Mouse (Mus musculus): ENCODE results near the gene Baz2a. TPM values are rescaled to one million over a fixed set of nuclear protein-coding genes. Genes with fewer than 3 reads are reported as not detected.
A peak's percentile ranks its signal among the peaks of the same experiment; 100 is the strongest.
"Not testable (repeated sequence)": the region's sequence is repeated elsewhere in the genome, so short reads cannot be mapped to it uniquely, and the experiment has no call there.

Gene Baz2a
- polyA plus RNA-seq, 1 experiment: 22.7 TPM

DNA sequence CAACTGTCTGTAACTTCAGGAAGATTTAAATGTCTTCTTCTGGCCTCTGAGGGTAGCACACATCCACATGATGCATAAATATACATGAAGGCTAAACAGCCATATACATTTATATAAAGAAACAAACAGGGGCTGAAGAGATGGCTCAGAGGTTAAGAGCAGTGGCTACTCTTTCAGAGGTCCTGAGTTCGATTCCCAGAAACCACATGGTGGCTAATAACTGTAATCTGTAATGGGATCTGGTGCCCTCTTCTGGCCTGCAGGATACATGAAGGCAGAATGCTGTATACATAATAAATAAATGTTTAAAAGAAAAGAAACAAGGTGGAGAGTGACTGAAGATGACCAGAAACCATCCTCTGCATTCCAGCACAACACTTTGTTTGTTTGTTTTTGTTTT, 10.9 kb upstream of the Baz2a start:
- no peak for DNase-seq (ENCODE audit: low read depth, low spot score)
- 57% methylated on average over 1 of the region's 1 CpGs for WGBS

DNA sequence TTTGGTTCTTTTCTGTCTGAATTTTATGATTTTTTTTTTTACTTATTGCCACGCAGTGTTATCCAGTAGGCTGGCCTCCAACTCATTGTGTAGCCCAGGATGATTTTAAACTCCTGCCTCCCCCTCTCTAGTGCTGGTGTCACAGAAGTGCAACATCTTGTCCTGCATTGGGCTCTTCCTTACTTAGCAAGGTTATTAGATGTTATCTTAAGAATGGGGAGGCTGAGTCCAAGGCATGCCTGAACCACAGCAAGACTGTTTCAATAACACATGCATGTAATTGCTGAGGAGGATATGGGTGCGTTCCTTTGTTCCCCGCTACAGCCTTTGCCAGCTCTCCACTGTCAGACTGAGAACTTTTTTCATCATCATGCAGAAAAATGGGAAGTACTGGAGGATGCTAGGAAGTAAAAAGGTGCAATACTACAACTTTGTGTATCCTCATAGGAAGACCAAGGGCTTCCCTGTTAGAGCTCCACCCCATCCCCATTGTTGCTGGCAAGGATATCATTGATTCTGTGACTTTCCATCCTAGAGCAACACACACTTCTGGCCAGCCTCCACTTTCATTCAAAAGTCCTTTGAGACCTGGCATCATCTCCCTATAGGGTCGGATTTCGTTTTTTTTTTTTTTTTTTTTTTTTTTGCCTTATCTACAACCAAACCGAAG, 9.4 kb upstream of the Baz2a start:
- WGBS: 29% methylated on average over 6 of the region's 6 CpGs
- no peak for DNase-seq (ENCODE audit: low read depth, low spot score)

DNA sequence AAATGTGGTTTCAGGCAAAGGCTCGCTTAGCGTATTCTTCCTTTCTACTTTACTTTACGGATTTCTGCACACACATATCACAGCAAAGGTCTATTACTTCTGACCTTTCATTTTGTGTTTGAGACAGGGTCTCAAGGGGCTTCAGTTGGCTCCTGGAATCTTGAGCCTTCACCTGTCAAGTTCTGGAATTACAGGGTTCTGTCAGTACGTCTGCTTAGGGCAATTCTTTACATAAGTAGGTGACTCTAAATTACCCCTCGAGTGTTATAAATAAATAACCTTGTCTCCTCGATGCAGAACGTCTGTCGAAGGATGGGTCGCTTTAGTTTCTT, 8.9 kb upstream of the Baz2a start:
- 4% methylated on average over 9 of the region's 9 CpGs for WGBS
- DNase-seq (ENCODE audit: low read depth, low spot score): no peak

DNA sequence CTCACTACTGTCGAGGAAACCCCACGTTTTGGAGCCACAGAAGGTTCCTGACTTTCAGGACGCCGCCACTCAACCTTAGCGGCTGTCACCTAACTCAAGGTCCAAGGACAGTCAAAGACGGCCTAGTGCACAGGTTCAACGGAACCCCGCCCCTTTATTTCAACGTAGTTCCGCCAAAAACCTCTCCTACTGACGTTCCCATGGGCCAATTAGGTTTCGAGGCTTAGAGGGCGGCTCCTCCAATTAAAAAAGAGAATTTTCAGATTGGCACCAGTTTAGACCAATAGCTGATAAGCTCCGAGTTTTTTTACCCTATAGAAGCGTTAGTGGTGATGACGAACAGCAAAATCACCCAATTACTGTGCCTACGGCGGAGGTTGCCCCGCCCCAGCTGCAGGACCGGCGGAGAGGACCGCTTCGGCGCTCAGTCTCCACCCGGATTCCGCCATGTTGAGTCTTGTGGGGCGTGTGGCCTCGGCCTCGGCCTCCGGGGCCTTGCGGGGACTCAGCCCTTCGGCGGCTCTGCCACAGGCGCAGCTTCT, 8.4 kb upstream of the Baz2a start, which contains the start of gene Atp5b:
TSS of gene Atp5b (plus strand) at position 394 of the 542 bp plus-strand sequence.
- under 1% methylated on average over 34 of the region's 34 CpGs for WGBS
- DNase-seq (ENCODE audit: low read depth, low spot score): peak; percentile 98

DNA sequence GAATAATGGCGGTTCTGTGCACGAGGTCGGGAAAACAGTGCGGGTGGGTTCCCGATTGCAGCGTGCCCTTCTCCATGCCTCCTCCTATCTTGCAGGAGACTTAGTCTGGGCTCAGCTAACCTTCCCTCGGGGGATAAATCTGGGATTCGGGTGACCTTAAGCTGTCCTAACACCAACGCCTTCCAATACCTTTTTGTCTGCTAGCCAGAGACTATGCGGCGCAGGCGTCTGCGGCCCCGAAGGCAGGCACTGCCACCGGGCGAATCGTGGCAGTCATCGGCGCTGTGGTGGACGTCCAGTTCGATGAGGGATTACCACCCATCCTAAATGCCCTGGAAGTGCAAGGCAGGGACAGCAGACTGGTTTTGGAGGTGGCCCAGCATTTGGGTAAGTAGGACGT, 7.7 kb upstream of the Baz2a start:
- DNase-seq (ENCODE audit: low read depth, low spot score): no peak
- 0% methylated on average over 22 of the region's 22 CpGs for WGBS

DNA sequence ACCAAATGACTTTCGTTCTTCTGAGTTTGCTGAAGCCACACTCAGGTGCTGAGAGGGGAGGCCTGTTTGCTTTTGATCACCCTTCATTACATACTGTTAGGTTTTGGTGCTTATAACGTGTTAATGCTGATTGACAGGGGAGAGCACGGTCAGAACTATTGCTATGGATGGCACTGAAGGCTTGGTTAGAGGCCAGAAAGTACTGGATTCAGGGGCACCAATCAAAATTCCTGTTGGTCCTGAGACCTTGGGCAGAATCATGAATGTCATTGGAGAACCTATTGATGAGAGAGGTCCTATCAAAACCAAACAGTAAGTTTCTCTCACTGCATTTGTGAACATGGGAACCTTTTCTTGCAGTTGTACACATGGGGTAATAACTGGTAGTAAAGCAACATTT, 7.2 kb upstream of the Baz2a start:
- DNase-seq (ENCODE audit: low read depth, low spot score): no peak
- 0% methylated on average over 3 of the region's 3 CpGs for WGBS

DNA sequence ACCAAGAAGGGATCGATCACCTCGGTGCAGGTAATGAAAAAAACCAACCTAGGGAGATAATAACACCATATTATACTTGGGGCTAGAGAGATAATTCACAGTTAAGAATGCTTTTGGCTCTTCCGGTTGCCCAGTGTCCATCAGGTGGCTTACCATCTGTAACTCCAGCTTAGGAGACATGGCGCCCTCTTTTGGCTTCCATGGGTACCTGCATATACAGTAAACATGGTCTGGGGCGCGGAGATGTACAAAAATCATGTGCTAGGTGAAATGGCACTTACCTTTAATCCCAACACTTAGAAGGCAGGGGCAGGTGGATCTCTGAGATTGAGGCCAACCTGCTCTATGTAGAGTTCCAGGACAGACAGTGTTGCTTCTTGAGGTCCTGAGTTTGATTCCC, 5.0 kb upstream of the Baz2a start:
- DNase-seq (ENCODE audit: low read depth, low spot score): no peak
- WGBS: 59% methylated on average over 6 of the region's 6 CpGs

DNA sequence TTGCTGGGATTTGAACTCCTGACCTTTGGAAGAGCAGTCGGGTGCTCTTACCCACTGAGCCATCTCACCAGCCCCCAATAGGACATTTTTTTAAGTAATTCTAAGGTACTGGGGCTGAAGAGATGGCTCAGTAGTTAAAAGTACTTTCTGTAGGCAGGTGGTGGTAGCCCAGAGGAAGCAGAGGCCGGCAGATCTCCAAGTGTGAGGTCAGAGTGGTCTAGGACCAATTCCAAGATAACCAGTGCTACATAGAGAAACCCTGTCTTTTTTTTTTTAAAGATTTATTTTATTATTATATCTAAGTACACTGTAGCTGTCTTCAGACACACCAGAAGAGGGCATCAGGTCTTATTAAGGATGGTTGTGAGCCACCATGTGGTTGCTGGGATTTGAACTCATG, 4.2 kb upstream of the Baz2a start:
- not testable (repeated sequence) for DNase-seq (ENCODE audit: low read depth, low spot score)
- 57% methylated on average over 2 of the region's 2 CpGs for WGBS

DNA sequence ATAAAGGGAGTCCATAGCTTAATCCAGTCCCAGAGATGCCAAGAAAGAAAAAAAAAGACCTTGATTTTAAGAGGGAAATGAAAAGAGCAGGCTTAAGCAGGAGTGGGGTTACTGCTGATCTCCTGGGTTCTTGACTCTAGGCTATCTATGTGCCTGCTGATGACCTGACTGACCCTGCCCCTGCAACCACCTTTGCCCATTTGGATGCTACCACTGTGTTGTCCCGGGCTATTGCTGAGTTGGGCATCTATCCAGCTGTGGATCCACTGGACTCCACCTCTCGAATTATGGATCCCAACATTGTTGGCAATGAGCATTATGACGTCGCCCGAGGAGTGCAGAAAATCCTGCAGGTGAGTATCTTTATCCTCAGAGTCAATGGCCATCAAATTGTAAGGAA, 3.2 kb upstream of the Baz2a start:
- DNase-seq (ENCODE audit: low read depth, low spot score): no peak
- WGBS: 53% methylated on average over 5 of the region's 5 CpGs

DNA sequence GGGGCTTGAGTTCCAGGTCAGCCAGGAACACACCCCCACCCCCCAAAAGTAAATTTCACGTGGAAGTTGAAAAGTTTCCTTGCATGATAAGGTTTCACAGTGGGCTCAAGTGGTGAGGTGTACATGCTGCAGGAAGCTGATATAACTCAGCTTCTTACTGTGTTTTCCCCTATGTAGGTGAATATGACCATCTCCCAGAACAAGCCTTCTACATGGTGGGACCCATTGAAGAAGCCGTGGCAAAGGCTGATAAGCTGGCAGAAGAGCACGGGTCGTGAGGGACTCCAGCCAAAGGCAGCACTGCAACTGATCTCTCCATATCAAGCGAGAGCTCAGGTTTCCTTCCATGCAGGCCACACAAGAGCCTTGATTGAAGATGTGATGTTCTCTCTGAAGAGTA, 1.5 kb upstream of the Baz2a start:
- no peak for DNase-seq (ENCODE audit: low read depth, low spot score)
- WGBS: 45% methylated on average over 5 of the region's 5 CpGs

DNA sequence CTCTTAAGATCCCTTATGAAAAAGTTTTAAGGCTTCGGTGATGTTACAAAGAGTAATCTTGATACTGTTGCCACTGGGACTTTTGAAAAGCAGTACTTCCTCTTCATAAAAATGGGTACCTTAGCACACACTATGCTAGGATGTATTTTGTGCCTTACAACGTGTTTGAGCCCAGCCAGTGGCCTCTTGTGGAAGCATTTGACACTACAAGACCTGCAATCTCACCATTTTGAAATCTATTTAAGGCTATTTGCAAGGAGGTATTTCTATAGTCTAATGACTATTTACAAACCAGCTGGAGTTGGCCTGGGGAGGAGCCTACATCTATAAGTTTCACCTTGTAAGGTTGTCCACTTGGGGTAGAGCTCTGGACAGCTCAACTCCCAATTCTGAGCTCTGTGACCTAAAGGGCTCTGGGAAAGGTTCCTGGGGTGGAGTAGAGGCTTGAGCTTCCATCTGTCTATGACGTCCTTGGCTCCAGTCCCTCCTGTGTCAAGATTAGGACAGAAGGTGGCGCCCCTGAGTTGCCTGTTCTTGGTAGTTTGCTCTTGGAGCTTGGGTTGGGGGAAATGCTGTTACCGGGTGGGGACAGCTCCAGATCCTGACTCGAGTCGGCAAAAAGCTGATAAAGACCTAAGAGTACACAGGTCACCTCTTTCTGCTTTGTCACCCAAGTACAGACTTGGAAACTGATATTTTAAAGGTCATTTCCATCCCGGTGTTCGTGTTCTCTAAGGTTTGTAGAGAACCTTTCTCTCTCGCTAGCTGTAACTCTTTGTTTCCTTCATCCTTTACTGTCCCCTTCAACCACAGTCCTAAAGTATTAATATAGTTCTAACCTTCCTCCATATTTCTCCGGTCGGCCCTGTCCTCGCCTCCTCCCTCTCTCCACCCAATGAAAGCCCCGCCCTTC, 470 bp upstream of the Baz2a start:
- 2% methylated on average over 14 of the region's 14 CpGs for WGBS
- DNase-seq (ENCODE audit: low read depth, low spot score): no peak

DNA sequence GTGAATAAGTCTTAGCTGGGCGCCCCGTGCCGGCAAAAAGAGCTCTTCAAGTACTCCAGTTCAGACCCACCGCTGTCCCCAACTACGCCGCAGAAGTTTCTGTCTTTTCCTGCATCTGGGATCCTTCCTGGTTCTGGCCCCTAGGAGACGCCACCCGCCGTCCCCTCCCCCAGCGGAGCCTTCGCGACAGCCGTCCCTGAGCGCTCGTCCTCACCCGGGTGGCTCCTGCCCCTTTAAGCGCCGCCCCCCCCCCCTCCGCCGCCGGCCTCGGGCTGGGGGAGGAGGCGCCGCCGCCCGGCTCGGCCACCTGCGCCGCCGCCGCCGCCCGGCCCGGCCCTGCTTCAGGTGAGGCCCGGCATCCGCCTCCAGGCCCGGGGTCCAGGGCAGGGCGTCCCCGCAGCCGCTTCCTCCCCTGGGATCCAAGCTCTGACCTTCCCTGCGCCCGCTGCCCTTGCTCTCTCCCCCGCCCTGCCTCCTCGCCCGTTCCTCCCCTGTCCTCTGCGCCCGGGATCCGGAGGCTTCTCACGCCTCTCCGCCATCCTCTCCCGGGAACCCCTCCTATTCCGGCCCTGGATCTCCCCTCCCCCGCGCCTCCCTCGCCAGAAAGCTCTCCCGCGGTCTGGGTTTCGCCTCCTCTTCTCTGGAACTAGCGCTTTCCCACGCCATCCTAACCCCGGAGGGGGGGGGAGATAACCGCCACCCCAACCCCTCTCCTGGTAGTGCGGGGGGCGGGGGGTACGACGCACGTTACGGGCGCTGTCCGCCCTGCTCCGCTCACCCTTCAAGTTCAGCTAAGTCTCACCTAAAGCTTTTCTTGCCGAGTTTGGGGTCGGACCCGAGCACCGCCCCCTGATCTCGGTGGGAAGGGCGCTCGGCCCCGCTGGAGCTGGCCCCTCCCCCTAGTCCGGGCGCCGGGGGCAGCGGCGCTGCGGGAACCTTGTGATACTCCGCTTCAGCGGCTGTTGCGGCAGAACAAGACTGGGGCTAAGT, 1.4 kb downstream of the Baz2a start:
- 1% methylated on average over 79 of the region's 88 CpGs for WGBS
- DNase-seq (ENCODE audit: low read depth, low spot score): no peak

DNA sequence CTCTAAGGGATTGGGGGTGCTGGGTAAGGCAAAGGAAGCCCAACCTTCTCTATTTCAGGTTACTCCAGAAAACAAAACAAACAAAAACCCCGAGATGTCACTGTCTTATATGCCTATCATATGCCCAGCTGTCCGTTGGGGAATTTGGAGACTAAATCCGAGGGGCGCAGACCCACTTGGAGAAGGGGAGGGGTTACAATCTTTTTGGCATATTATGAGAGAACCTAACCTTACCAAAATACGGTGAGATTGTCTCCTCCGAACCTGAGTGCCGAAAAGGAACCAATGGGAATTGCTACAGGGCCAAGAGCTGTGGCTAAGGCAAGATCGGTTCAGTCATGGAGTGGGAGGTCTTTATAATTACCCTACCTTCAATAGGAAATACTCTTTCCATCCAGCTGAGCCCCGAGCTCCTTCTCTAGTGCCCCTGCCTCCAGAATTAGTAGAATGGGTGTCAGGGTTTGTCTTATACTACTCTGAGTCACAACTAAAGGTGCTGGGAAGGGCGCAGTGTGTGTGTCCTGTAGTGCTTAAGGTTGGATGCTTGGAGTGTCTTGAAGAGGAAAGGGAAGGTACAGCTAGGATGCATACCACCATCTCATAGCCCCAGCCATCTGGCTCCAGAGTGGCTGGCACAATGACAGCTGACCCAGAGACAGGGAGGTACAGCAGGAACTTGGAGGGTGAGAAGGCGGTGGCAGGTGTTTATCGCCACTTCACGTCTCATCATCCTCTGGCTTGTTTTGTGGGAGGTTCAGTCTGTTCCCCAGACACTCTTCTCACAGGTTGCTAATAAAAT, 2.3 kb downstream of the Baz2a start:
- WGBS: 13% methylated on average over 13 of the region's 13 CpGs
- no peak for DNase-seq (ENCODE audit: low read depth, low spot score)

DNA sequence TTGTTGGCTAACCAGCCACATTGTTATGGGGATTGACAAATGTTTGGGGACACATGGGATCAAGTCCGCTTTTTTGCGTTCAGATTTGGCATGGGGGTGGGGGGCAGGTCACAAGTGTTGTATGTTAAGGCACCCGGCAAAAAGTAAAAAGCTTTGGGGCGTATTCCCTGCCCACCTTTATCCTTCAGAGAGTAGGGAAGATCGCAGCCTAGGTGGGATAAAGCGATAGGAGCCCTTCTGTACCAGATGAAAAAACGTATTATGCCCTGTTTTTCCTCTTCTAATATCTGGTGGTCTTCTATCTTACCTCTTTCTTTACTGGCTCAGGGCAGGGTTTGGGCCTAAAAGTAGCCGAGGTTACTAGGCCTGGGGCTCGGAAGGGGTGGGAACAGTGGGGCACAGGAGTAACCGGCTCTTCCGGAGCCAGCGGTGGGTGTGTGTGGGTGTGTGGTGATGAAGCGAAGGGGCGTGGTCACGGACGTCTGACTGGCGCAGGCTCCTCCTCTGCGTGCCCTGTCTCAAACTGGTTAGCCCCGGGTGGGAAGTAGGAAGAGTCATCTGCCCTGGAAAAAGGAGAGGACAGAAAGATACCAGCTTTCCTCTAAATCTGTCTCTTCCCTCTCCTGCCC, 3.1 kb downstream of the Baz2a start:
- WGBS: 7% methylated on average over 19 of the region's 19 CpGs
- DNase-seq (ENCODE audit: low read depth, low spot score): no peak

DNA sequence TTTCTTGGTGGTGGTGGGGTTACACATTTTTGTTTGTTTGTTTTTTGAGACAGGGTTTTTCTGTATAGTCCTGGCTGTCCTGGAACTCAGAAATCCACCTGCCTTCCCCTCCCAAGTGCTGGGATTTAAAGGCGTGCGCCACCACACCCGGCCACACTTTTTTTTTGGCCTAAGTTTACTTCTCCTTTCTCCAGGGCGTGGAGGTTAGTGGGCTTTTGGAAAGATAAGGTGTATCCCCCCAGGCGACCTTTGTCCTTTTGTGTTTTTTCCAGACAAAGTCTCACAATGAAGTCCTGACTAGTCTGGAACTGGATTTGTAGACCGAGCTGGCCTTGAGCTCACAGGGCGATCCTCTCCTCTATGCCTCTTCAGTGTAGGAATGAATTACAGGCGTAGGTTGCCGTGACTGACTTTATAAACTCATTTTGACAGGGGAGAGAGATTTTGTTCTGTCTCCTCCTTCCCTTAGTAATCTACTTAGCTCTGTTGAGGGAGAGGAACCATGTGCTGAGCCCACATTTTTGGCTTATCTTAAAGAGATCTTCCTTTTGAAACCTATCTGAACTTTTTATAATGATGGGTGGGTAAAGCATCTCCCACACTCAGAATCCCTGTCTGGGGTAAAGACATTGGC, 3.7 kb downstream of the Baz2a start:
- DNase-seq (ENCODE audit: low read depth, low spot score): no peak
- WGBS: 25% methylated on average over 9 of the region's 9 CpGs

DNA sequence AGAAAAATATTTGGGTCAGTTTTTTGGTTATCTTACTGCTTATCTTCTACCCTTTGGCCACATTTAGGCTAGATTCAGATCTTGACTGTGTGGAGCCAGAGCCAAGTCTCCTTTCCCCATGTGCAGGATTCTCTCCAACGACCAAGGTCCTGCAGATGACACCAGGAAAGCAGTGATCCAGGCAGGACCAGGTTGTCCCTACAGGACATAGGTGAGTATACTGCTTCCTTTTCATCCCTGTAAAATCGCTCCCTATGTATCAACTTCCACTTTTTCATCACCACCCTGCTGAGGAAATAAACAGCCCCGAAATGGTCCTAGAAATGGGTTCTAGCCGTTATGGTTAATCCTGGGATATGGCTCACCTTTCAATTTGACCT, 4.9 kb downstream of the Baz2a start:
- WGBS: 23% methylated on average over 4 of the region's 4 CpGs

DNA sequence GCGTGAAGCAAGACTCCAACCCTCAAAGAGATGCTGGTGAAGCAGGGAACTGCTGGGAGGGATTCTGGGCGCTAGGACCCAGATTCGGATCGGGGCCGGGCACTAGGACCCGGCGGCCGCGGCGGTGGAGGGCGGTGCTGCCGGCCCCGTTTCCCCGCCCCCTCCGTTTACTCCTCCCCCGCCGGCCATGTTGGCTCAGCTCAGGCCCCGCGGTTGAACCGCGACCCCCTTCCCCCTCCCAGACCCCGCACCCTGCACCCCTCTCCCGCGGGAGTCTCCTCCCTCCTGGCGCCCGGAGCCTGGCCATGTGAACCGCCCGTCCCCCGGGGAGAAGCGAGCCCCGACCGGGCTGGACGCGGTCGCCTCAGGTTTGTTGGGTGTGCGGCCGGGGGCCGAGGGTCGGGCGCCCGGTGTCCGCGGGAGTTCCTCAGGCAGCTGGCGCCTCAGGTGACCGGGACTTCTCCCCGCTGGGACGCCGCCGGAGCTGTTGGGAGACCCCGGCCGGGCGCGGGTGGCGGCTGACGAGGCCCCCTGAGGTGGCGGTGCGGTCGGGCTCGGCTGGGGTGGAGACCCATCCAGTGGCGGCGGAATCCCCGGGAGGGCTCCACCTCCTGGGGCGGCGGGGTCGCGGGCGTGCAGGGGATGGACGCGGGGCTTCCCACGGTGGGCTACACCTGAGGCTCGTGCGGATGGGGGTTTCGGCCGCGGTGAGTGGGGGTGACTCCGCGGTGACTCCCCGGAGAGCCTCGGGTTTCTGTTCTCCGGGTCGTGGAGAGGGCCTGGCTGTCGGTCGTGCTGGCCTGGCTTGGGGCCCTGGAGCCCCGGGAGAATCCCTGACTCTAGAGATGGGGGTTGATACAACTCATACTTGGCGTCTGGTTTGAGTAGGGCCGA, 5.6 kb downstream of the Baz2a start:
- under 1% methylated on average over 86 of the region's 86 CpGs for WGBS
- no peak for DNase-seq (ENCODE audit: low read depth, low spot score)

More for the DNA sequence above, 4.9 kb downstream of the Baz2a start:
- no peak for DNase-seq (ENCODE audit: low read depth, low spot score)
